Mouse (Mus musculus): Measurements from ENCODE around the gene Tbc1d2b. TPM values are rescaled to one million over a fixed set of nuclear protein-coding genes. Genes with fewer than 3 reads are reported as not detected.
A peak's percentile ranks its signal among the peaks of the same experiment; 100 is the strongest.

Tbc1d2b gene
- polyA plus RNA-seq, 1 experiment from 2014 or later: 11.7 TPM

- H3K36me3 ChIP-seq: peaks cover 48% of the 10 kb centered on the region
- WGBS: 96% methylated on average over 19 of the region's 19 CpGs
Observed at GRCm38 (mm10) chr9:90171421-90171820, 99.2 kb downstream of the Tbc1d2b start.

GRCm38 (mm10) chr9:90169965-90170364 lies 100.6 kb downstream of the Tbc1d2b start:
- WGBS: 71% methylated on average over 4 of the region's 4 CpGs
- ATAC-seq (ENCODE audit: low FRiP score, low read depth): no peak

More at GRCm38 (mm10) chr9:90171421-90171820, 99.2 kb downstream of the Tbc1d2b start:
- H3K4me2 ChIP-seq (replicated peaks): no peak overlapping the region
- no peak overlapping the region for H3K9ac ChIP-seq
- no peaks in the 10 kb centered on the region for H3K4me1 ChIP-seq
- no peaks in the 10 kb centered on the region for H3K27me3 ChIP-seq (replicated peaks)
- no peak overlapping the region for H3K4me3 ChIP-seq
- H3K9me3 ChIP-seq: no peaks in the 10 kb centered on the region
- no peak for ATAC-seq (ENCODE audit: low FRiP score, low read depth)
- no peak overlapping the region for H3K27ac ChIP-seq

GRCm38 (mm10) chr9:90166615-90167014 lies 104.0 kb downstream of the Tbc1d2b start:
- H3K9ac ChIP-seq: no peak overlapping the region
- no peaks in the 10 kb centered on the region for H3K9me3 ChIP-seq
- no peak overlapping the region for H3K4me3 ChIP-seq
- ATAC-seq (ENCODE audit: low FRiP score, low read depth): no peak
- no peak overlapping the region for H3K27ac ChIP-seq
- H3K36me3 ChIP-seq: peaks cover 4% of the 10 kb centered on the region
- H3K4me2 ChIP-seq (replicated peaks): no peak overlapping the region
- peaks cover 16% of the 10 kb centered on the region for H3K4me1 ChIP-seq
- WGBS: 88% methylated on average over 5 of the region's 5 CpGs
- H3K27me3 ChIP-seq (replicated peaks): no peaks in the 10 kb centered on the region

More at GRCm38 (mm10) chr9:90169965-90170364, 100.6 kb downstream of the Tbc1d2b start:
- Histone ChIP-seq H3K36me3 (peaks cover 34% of the 10 kb centered on the region), H3K4me2 (replicated peaks) (no peak overlapping the region), H3K9me3 (no peaks in the 10 kb centered on the region), H3K4me1 (peaks cover 3% of the 10 kb centered on the region; the same call in 1 of the 2 replicates), H3K27me3 (replicated peaks) (no peaks in the 10 kb centered on the region), H3K9ac (no peak overlapping the region), H3K4me3 (no peak overlapping the region), H3K27ac (no peak overlapping the region)

- Histone ChIP-seq H3K9ac (no peak overlapping the region), H3K4me3 (no peak overlapping the region), H3K36me3 (no peaks in the 10 kb centered on the region), H3K4me1 (peaks cover 16% of the 10 kb centered on the region), H3K27ac (no peak overlapping the region), H3K9me3 (no peaks in the 10 kb centered on the region), H3K4me2 (replicated peaks) (no peak overlapping the region), H3K27me3 (replicated peaks) (no peaks in the 10 kb centered on the region)
- 91% methylated on average over 4 of the region's 4 CpGs for WGBS
- ATAC-seq (ENCODE audit: low FRiP score, low read depth): no peak
Observed at GRCm38 (mm10) chr9:90165590-90165989, 105.0 kb downstream of the Tbc1d2b start.

- 49% methylated on average over 4 of the region's 4 CpGs for WGBS
- no peaks in the 10 kb centered on the region for H3K27me3 ChIP-seq (replicated peaks)
- H3K36me3 ChIP-seq: no peaks in the 10 kb centered on the region
- H3K4me1 ChIP-seq: peaks cover 16% of the 10 kb centered on the region
- H3K4me2 ChIP-seq (replicated peaks): peak overlapping the region; percentile 89
- H3K9ac ChIP-seq: no peak overlapping the region
- H3K9me3 ChIP-seq: no peaks in the 10 kb centered on the region
- no peak for ATAC-seq (ENCODE audit: low FRiP score, low read depth)
- H3K27ac ChIP-seq: no peak overlapping the region
- peak overlapping the region; percentile 76; the same call in 1 of the 2 replicates for H3K4me3 ChIP-seq
Observed at GRCm38 (mm10) chr9:90164670-90165453, 105.7 kb downstream of the Tbc1d2b start.

- Histone ChIP-seq H3K27ac (peak overlapping the region; percentile 53; the same call in 1 of the 2 replicates), H3K36me3 (no peaks in the 10 kb centered on the region), H3K4me1 (peaks cover 16% of the 10 kb centered on the region), H3K4me2 (replicated peaks) (peak overlapping the region; percentile 89), H3K4me3 (peak overlapping the region; percentile 76), H3K27me3 (replicated peaks) (no peaks in the 10 kb centered on the region), H3K9me3 (no peaks in the 10 kb centered on the region), H3K9ac (peak overlapping the region; percentile 81)
- peak; percentile 55 for ATAC-seq (ENCODE audit: low FRiP score, low read depth)
- WGBS: under 1% methylated on average over 18 of the region's 18 CpGs
Observed at GRCm38 (mm10) chr9:90163749-90164095, 106.9 kb downstream of the Tbc1d2b start.

GRCm38 (mm10) chr9:90162926-90163748 lies 107.5 kb downstream of the Tbc1d2b start, which contains the start of gene Adamts7:
Gene Adamts7, plus strand, starts transcription at chr9:90163069.
- H3K27me3 ChIP-seq (replicated peaks): no peaks in the 10 kb centered on the region
- peak within 1 kb of the TSS; percentile 89 for H3K4me2 ChIP-seq (replicated peaks)
- H3K4me1 ChIP-seq: peaks cover 16% of the 10 kb centered on the region
- peak within 1 kb of the TSS; percentile 81 for H3K9ac ChIP-seq
- ATAC-seq (ENCODE audit: low FRiP score, low read depth): peak; percentile 79
- peak within 1 kb of the TSS; percentile 76 for H3K4me3 ChIP-seq
- WGBS: under 1% methylated on average over 60 of the region's 60 CpGs
- no peaks in the 10 kb centered on the region for H3K36me3 ChIP-seq
- H3K27ac ChIP-seq: peak within 1 kb of the TSS; percentile 53; the same call in 1 of the 2 replicates
- H3K9me3 ChIP-seq: no peaks in the 10 kb centered on the region

GRCm38 (mm10) chr9:90162243-90162925 lies 108.2 kb downstream of the Tbc1d2b start:
- H3K9me3 ChIP-seq: no peaks in the 10 kb centered on the region
- ATAC-seq (ENCODE audit: low FRiP score, low read depth): peak; percentile 79
- H3K36me3 ChIP-seq: no peaks in the 10 kb centered on the region
- WGBS: 7% methylated on average over 29 of the region's 29 CpGs
- peaks cover 16% of the 10 kb centered on the region for H3K4me1 ChIP-seq
- H3K27me3 ChIP-seq (replicated peaks): no peaks in the 10 kb centered on the region
- peak overlapping the region; percentile 81 for H3K9ac ChIP-seq
- H3K4me3 ChIP-seq: peak overlapping the region; percentile 76
- H3K4me2 ChIP-seq (replicated peaks): peak overlapping the region; percentile 89
- H3K27ac ChIP-seq: no peak overlapping the region

Other genes starting within 250 kb of the Tbc1d2b start
- 18.7 and 19.9 TPM in 2 replicates for gene Ctsh, start 216.7 kb downstream of the Tbc1d2b start, polyA plus RNA-seq (2016; fragmentation: Nextera tagmentation; extraction: Ambion mirVana)
- 507 and 535 TPM in 2 replicates for gene Morf4l1, start 156.0 kb downstream of the Tbc1d2b start, polyA plus RNA-seq (2016; fragmentation: Nextera tagmentation; extraction: Ambion mirVana)
- 19.0 and 19.1 TPM in 2 replicates for gene Adamts7, start 107.7 kb downstream of the Tbc1d2b start, polyA plus RNA-seq (2016; fragmentation: Nextera tagmentation; extraction: Ambion mirVana)

All from neural tube, embryonic 12.5 days (tissue).